Mouse (Mus musculus) limb, embryonic 11.5 days (tissue): ENCODE data around the gene Lamb3. TPM values are rescaled to one million over a fixed set of nuclear protein-coding genes. Genes with fewer than 3 reads are reported as not detected.
"Not testable (repeated sequence)": the region's sequence is repeated elsewhere in the genome, so short reads cannot be mapped to it uniquely, and the experiment has no call there.

ENCODE experiments used
- ATAC-seq: fragments of 200-750 bp; cut with Nextera tagmentation; 2 replicates; pipeline ENCODE4 v1.8.0; 2017; ENCODE audit warnings: low read depth; ENCODE audit not compliant: insufficient number of reproducible peaks, low FRiP score, low TSS enrichment
- DNase-seq: peaks from one replicate; pipeline ENCODE4 v3.0.0-alpha.2; 2015; ENCODE audit warnings: low spot score
- H3K27ac ChIP-seq: fragments of 300-500 bp; sonication (generic); replicated peaks from 2 replicates; pipeline ENCODE4 v1.5.1; 2014; ENCODE audit warnings: low read depth, mild to moderate bottlenecking, low read length
- H3K27me3 ChIP-seq: fragments of 300-500 bp; sonication (generic); 2 replicates; pipeline ENCODE4 v1.6.1; 2014; ENCODE audit warnings: mild to moderate bottlenecking, low read length, mixed read lengths; ENCODE audit not compliant: control insufficient read depth, insufficient read depth
- H3K36me3 ChIP-seq: fragments of 300-500 bp; sonication (generic); 2 replicates; pipeline ENCODE4 v1.6.1; 2014; ENCODE audit warnings: mild to moderate bottlenecking, low read length, moderate library complexity, mixed read lengths; ENCODE audit not compliant: control insufficient read depth, insufficient read depth
- H3K4me1 ChIP-seq: fragments of 300-500 bp; sonication (generic); 2 replicates; pipeline ENCODE4 v1.6.1; 2014; ENCODE audit warnings: low read length, mixed read lengths; ENCODE audit not compliant: control insufficient read depth, insufficient read depth
- H3K4me2 ChIP-seq: fragments of 300-500 bp; sonication (generic); 2 replicates; pipeline ENCODE4 v1.6.1; 2014; ENCODE audit warnings: low read depth, mild to moderate bottlenecking, moderate library complexity; ENCODE audit not compliant: severe bottlenecking
- H3K4me3 ChIP-seq: fragments of 300-500 bp; sonication (generic); 2 replicates; pipeline ENCODE4 v1.5.1; 2014; ENCODE audit warnings: low read depth, low read length
- H3K9ac ChIP-seq: fragments of 300-500 bp; sonication (generic); 2 replicates; pipeline ENCODE4 v1.6.1; 2014; ENCODE audit warnings: mild to moderate bottlenecking, low read length
- H3K9me3 ChIP-seq: fragments of 300-500 bp; sonication (generic); 2 replicates; pipeline ENCODE4 v1.6.1; 2016; ENCODE audit warnings: low read length; ENCODE audit not compliant: control insufficient read depth
- WGBS: fragments of 180-500 bp; shearing (Covaris S2); extraction: QIAGEN DNeasy Blood & Tissue Kit; methylation state at CpG from one replicate; pipeline ENCODE4 v1.1.7; 2014; 5-methylcytosine and 5-hydroxymethylcytosine counted together
- polyA plus RNA-seq: library from polyadenylated mRNA; unstranded; fragments of >200 nt; fragmentation: Nextera tagmentation; extraction: Ambion mirVana; gene quantifications from 2 replicates; pipeline ENCODE4 v1.2.1, GENCODE M21; 2014

The Lamb3 gene
- polyA plus RNA-seq, 1 experiment from 2014 or later, result 0.79 TPM

- H3K36me3 ChIP-seq, H3K4me2 ChIP-seq, H3K9ac ChIP-seq, DNase-seq, H3K27ac ChIP-seq, ATAC-seq, H3K4me1 ChIP-seq, H3K4me3 ChIP-seq, H3K27me3 ChIP-seq, H3K9me3 ChIP-seq: not testable (repeated sequence)
- WGBS, result 93% methylated on average over 3 of the region's 3 CpGs
Measured at GRCm38 (mm10) chr1:193285766-193286325, 78.3 kb downstream of the Lamb3 start.

- Histone ChIP-seq H3K4me1 (no peaks in the 10 kb centered on the region), H3K9me3 (no peaks in the 10 kb centered on the region), H3K9ac (no peak overlapping the region), H3K27me3 (no peaks in the 10 kb centered on the region), H3K27ac (no peak overlapping the region), H3K36me3 (no peaks in the 10 kb centered on the region), H3K4me2 (no peak overlapping the region), H3K4me3 (no peak overlapping the region)
- ATAC-seq, result no peak
- 84% methylated on average over 2 of the region's 2 CpGs for WGBS
- no peak for DNase-seq
Measured at GRCm38 (mm10) chr1:193287578-193287977, 80.1 kb downstream of the Lamb3 start.

GRCm38 (mm10) chr1:193289076-193289475 is 81.6 kb downstream of the Lamb3 start:
- Histone ChIP-seq H3K9me3 (no peaks in the 10 kb centered on the region), H3K4me1 (no peaks in the 10 kb centered on the region), H3K27me3 (no peaks in the 10 kb centered on the region), H3K9ac (no peak overlapping the region), H3K36me3 (no peaks in the 10 kb centered on the region), H3K4me3 (no peak overlapping the region), H3K4me2 (no peak overlapping the region), H3K27ac (no peak overlapping the region)
- ATAC-seq, result no peak
- WGBS, result 88% methylated on average over 3 of the region's 3 CpGs
- DNase-seq, result no peak

- H3K9ac ChIP-seq, result no peak overlapping the region
- no peaks in the 10 kb centered on the region for H3K4me1 ChIP-seq
- DNase-seq (no peak), ATAC-seq (no peak)
- H3K4me3 ChIP-seq, result no peak overlapping the region
- no peaks in the 10 kb centered on the region for H3K27me3 ChIP-seq
- H3K9me3 ChIP-seq, result no peaks in the 10 kb centered on the region
- H3K27ac ChIP-seq, result no peak overlapping the region
- H3K36me3 ChIP-seq, result no peaks in the 10 kb centered on the region
- WGBS, result 84% methylated on average over 5 of the region's 5 CpGs
- H3K4me2 ChIP-seq, result no peak overlapping the region
Measured at GRCm38 (mm10) chr1:193289914-193290313, 82.4 kb downstream of the Lamb3 start.

GRCm38 (mm10) chr1:193290686-193291085 is 83.2 kb downstream of the Lamb3 start:
- Histone ChIP-seq H3K27me3 (no peaks in the 10 kb centered on the region), H3K27ac (no peak overlapping the region), H3K4me1 (no peaks in the 10 kb centered on the region), H3K36me3 (no peaks in the 10 kb centered on the region), H3K9me3 (no peaks in the 10 kb centered on the region), H3K4me2 (no peak overlapping the region), H3K9ac (no peak overlapping the region), H3K4me3 (no peak overlapping the region)
- ATAC-seq, result no peak
- DNase-seq, result no peak

GRCm38 (mm10) chr1:193293039-193293438 is 85.5 kb downstream of the Lamb3 start:
- Histone ChIP-seq H3K36me3 (no peaks in the 10 kb centered on the region), H3K27me3 (no peaks in the 10 kb centered on the region), H3K9me3 (no peaks in the 10 kb centered on the region), H3K4me1 (no peaks in the 10 kb centered on the region), H3K4me2 (no peak overlapping the region), H3K4me3 (no peak overlapping the region), H3K9ac (no peak overlapping the region), H3K27ac (no peak overlapping the region)
- no peak for DNase-seq
- 62% methylated on average over 2 of the region's 2 CpGs for WGBS
- ATAC-seq, result no peak

- Histone ChIP-seq H3K9ac (no peak overlapping the region), H3K4me1 (no peaks in the 10 kb centered on the region), H3K27me3 (no peaks in the 10 kb centered on the region), H3K27ac (no peak overlapping the region), H3K9me3 (no peaks in the 10 kb centered on the region), H3K36me3 (no peaks in the 10 kb centered on the region), H3K4me2 (no peak overlapping the region), H3K4me3 (no peak overlapping the region)
- no peak for DNase-seq
- ATAC-seq, result no peak
- WGBS, result 86% methylated on average over 3 of the region's 3 CpGs
Measured at GRCm38 (mm10) chr1:193293926-193294325, 86.4 kb downstream of the Lamb3 start.

- Histone ChIP-seq H3K4me3 (no peak overlapping the region), H3K27me3 (no peaks in the 10 kb centered on the region), H3K9me3 (no peaks in the 10 kb centered on the region), H3K9ac (no peak overlapping the region), H3K4me1 (peaks cover 7% of the 10 kb centered on the region), H3K36me3 (no peaks in the 10 kb centered on the region), H3K27ac (no peak overlapping the region), H3K4me2 (no peak overlapping the region)
- ATAC-seq, result no peak
- no peak for DNase-seq
- 86% methylated on average over 5 of the region's 5 CpGs for WGBS
Measured at GRCm38 (mm10) chr1:193295920-193296319, 88.4 kb downstream of the Lamb3 start.

- Histone ChIP-seq H3K4me2 (no peak overlapping the region), H3K27ac (no peak overlapping the region), H3K4me1 (peaks cover 7% of the 10 kb centered on the region), H3K4me3 (no peak overlapping the region), H3K36me3 (no peaks in the 10 kb centered on the region), H3K9ac (no peak overlapping the region), H3K9me3 (no peaks in the 10 kb centered on the region), H3K27me3 (no peaks in the 10 kb centered on the region)
- no peak for ATAC-seq
- WGBS, result 91% methylated on average over 3 of the region's 3 CpGs
- no peak for DNase-seq
Measured at GRCm38 (mm10) chr1:193298141-193298765, 90.8 kb downstream of the Lamb3 start.
